Mouse (Mus musculus) cerebellum, postnatal 14 days (tissue): ENCODE measurements around the gene Pramef12.
A peak's percentile ranks its signal among the peaks of the same experiment; 100 is the strongest.
"Not testable (repeated sequence)": the region's sequence is repeated elsewhere in the genome, so short reads cannot be mapped to it uniquely, and the experiment has no call there.

ENCODE experiments used
- DNase-seq, 2 experiments: peaks; one replicate each; pipeline ENCODE4 v3.0.0; 2021; ENCODE audit warnings: mixed read lengths in 2 of 2

Pramef12 gene

DNA sequence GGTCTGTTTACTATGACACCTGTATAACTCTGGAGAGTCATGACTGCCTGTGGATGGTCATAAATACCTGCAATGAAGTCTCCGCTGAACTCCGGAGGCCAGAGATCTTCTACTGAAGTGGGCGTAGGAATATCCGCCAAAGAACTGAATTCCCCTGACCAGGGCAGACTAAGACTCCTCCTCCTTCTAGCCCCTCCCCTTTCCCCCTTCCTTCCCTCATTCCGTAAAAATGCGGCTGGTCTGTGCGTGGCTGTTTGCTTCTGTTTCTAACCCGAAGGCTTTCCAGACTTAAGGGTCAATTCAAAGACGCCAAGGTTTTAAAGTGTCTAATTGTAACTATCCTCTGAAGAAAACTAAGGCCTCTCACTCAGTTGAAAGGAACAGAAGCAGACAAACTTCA is at the start of gene Pramef12:
TSS of gene Pramef12 (minus strand) at position 175 of the 400 bp plus-strand sequence.
- no peak for DNase-seq

DNA sequence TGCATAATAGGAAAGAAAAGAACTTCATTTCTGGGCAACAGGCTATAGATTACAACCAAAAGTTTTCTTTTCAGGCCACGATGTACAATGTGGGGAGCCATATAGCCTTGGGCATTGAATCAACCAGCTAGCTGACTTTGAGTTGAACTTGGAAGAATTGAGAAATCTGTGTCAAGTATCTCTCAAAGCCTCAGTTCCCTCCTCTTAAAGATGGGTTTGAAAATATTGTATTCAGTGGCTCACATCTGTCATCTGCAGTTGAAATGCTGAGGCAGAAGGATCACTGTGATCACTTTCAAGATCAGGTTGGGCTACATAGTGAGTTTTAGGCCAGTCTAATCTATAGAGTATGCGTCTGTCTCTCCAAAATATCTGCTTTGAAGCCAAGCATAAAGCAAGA is 45.0 kb upstream of the Pramef12 start, which contains the start of gene Gm9944:
TSS of gene Gm9944 (minus strand) at position 101 of the 400 bp plus-strand sequence.
- DNase-seq: no peak

DNA sequence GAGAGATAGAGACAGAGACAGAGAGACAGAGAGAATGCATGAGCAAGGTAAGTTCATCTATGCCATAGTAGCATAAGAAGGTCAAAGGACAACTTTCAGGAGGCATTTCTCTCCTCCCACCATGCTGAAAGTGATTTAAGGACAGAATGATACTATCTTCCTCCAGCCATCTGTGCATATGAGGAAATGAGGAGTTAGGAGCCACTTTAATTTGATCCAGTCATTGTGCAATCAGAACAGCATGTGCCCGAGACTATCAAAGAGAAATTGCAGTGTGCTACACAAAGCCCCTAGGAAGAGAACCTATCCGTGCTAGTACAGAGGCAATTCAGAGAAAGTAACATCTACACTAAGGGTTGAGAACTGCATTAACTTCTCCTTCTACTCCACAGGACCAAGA is 40.3 kb upstream of the Pramef12 start:
- DNase-seq: no peak

DNA sequence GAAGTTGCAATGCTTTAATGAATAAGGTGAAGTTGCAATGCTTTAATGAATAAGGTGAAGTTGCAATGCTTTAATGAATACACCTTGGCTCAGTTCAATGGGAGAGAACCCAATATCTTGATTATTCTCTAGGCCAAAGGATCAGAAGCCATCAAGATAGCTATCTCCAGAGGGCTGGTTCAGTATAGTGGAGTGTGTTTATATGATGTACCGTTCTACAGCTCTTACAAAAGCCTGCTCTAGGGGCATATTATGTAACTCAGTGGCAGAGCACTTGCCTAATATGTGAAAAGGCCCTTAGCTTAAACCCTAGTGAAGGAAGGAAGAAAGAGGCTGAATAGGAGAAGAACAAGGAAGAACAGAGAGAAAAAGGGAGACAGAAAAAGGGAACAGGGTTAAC is 33.3 kb upstream of the Pramef12 start:
- DNase-seq: no peak

DNA sequence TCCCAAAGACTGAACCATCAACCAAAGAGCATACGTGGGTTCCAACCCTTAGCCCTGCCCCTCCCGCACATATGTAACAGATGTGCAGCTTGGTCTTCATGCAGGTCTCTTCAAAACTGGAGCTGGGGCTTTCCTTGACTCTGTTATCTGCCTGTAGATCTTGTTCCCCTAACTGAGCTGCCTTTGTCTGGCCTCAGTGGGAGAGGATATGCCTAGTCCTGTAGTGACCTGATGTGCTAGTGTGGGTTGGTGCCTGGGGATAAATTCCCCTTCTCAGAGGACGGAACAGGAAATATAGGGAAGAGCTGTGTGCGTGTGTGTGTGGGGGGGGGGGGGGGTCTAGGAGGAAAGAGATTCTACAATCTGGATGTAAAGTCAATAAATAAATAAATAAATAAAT is 32.8 kb upstream of the Pramef12 start:
- DNase-seq: no peak

DNA sequence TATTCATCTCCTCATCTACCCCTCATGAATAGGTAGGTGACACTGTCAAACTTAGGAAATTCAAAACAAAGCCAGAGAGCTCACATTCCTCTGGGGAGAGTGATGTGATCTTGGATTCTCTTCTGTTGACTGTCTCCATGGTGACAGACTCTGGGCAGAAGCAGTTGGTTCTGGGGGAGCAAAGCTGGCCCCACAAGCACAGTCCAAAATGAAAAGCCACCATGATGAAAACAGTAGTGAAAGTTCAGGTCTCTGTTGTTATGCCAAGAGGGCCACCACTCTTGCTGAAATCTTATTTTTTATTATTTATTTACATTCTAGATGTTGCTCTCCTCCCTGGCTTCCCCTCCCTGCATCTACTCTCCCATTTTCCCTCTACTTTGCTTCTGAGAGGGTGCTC is 30.4 kb upstream of the Pramef12 start, which contains the start of gene 1700012P22Rik:
TSS of gene 1700012P22Rik (minus strand) at position 101 of the 400 bp plus-strand sequence.
- DNase-seq: no peak

DNA sequence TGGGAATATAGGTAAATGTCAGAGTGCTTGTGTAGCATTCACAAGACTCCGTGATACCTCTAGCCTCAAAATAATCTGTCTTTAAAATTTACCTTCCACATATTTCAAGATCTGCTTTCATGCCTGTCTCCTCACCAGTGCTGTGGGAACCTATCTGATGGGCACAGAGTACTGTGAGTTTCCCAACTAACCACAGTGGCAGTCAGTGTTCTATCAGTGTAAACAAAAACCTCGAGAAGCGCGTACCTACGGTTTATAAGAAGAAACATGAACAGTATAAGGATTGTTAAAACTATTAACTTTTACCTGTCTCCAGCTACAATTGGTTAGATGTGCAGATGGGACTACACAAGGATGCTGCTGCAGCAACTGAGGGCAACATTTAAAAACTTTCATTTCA is 25.0 kb upstream of the Pramef12 start:
- DNase-seq: no peak

DNA sequence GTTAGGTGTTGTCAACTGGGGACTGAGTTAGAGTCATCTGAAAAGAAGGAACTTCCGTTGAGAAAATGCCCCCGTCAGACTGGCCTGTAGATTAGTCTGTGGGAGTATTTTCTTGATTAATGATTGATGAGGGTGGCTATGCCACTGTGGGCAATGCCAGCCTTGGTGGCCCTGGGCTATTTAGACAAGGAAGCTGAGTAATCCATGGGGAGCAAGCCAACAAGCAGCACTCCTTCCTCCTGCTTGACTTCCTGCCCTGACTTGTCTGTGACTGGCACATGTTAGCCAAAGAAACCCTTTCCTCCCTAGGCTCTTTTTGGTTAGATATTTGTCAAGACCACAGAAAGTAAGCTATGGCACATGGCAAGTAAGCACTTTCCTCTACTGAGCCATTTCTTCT is 22.5 kb upstream of the Pramef12 start:
- no peak for DNase-seq

DNA sequence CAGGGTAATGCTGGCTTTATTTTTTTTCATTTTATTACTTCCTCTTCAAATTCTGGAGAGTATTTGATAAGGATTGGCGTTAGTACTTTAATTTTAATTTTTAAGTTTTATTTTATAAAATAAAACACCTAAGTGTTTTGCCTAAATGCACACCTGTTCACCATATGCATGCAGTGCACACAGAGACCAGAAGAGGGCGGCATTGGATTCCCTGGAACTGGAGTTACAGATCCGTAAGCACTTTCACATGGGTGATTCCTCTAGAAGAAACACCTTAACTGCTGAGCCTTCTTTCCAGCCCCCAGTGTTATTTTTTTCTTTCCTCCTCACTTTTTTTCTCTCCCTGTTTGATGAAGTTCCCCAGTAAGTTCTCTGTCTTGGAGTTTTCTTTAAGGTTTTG is 20.6 kb upstream of the Pramef12 start:
- DNase-seq: peak; percentile 0 to 9

DNA sequence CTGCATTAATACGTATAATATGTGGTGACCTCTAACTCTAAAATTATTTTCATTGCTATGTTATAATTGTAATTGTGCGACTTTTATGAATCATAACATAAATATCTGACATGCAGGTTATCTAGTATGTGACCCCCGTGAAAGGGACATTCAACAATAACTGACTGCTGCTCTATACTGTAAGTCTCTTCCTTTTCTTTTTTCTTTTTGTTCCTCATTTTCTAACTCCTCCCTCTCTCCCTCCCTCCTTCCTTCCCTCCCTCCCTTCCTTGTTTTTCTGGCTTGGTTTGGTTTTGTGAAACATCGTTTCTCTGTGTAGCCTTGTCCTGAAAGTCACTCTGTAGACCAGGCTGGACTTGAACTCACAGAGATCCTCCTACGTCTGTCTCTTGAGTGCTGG is 16.3 kb upstream of the Pramef12 start:
- DNase-seq: no peak

DNA sequence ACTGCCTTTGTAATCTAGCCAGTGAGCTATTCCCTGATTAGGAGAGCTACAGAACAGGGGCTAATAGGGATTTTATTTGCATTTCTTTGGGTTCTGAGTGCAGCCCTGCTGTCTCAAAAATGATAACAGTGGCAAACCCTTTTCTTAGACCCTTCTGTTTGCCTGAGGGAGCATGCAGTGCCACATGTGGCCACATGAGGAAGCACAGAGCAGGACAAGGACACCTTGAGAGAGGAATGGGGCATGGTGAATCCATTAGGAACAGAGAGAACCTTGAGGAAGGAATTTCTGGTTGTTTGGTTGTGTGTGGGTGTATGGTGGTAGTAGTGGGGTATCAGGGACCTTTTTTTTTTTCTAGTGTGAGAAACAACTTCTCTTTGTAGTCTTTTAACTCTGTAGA is 12.4 kb upstream of the Pramef12 start:
- no peak for DNase-seq

DNA sequence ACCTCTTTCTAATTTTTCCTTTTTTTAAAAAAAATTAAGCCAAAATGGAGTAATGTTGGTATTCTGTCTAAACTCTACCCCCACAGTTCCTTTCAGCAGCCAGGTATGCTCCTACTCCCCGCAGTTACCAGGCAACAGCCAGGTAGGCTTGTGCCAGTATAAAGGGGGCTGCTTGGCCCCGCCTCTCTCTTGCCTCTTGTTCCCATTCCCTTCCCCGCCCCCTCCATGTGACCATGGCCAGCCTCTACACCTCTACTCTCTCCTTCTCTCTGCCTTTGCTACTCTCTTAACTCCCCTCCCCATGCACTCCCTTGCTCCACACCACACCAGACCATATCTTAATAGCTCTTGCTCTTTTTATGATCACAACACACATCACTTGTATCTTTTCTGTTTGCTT is 2.0 kb downstream of the Pramef12 start:
- DNase-seq: no peak

DNA sequence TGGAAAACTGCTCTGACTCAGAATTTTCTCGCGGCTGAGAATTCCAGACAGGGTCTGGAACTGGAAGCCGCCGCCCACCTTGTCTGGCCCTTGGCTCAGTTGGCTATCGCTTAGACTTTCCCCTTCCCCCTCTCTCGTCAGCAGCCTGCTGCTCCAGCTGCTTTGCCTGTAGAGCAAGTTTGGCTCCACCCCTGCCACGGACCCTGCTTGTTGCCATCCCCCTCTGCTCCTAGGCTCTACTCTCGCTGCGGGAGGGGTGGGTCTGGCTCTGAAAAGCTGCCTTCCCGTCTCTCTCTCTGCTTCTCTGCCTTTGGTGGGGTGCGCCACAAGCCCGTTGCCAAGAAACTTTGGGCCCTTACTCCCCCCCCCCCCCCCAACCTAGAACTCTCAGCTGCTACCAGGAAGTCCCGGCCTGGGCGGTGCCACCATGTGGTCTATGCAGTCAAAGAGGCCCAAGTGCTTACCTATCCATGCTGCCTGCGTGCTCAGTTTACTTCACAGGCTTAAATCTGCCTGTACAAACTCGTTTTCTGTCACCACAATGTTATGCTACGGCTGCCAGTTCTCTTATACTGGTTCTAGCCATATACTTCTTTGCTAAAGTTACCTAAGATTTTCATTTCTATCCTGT is 3.7 kb downstream of the Pramef12 start:
- DNase-seq: no peak

DNA sequence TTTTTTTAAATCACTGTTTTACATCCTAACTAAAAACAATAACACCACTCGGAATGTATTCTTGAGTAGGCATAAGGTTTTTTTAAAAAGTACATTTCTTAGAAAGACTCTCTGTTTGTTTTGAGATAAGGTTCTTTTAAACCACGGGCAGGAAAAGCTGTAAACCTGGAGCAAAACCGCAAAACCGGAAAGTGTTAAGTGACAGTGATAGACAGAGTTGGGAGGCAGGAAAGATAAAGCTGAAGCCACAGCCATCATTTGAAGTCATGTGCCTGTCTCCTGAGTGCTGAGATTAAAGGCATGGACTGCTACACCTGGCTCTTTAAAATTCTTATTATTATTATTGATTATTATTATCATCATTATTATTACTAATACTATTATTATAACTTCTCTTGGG is 5.6 kb downstream of the Pramef12 start:
- no peak for DNase-seq

DNA sequence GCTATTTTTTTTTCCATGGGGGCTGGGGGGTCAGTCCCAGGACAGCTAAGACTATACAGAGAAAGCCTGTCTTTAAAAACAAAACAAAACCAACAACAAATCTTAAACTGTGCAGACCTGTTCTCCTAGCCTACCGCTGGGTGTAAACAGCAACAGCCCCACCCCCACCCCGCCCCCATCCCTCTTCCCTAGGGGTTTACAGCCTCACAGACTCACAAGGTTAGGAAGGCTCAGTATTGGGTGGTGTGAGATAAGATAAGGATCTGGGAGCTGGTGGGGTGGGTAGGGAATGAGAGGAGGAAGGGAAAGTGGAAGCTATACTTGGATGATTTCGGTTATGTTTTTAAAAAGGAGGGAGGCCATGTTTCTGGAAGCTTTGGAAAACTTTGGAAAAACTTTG is 11.9 kb downstream of the Pramef12 start:
- DNase-seq: no peak

DNA sequence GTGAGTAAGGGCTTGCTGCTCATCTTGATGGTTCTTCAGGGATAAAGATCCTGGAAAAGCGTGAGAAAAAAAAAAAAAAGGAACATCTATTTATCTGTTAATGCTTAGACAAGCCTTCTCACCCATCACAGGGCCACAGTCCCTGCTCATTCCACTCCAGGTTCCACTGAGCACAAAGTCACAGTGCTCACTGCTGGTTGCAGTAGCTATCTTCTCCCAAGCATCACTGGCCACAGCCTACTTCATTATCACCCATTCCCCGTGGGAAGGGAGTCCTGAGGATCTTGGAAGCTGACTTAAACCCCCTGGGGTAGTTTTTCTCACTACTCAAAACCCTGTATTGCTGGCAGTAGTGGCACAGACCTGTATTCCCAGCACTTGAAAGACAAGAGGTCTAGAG is 30.4 kb downstream of the Pramef12 start, which contains the start of gene Pramef20:
TSS of gene Pramef20 (minus strand) at position 23 of the 400 bp plus-strand sequence.
- DNase-seq: no peak

DNA sequence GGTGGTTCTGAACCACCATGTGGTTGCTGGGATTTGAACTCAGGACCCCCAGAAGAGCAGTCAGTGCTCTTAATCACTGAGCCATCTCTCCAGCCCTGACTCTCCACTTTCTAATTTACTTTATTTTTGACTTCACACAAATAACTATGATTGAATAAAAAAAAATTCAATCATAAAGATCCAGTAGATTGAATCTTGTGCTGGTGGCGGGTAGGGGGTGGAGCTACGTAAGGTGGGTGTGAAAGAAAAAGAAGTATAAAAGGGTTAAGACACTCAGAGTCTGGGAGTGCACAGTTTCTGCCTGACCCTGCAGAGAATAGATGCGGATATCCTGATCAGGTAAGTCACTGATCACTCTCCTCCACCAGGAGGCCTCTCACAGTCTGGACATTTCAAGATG is 50.6 kb downstream of the Pramef12 start, which contains the start of gene Gm13119:
TSS of gene Gm13119 (plus strand) at position 301 of the 400 bp plus-strand sequence.
- DNase-seq: not testable (repeated sequence)
